Comparison of ENCODE assay signal across 9 mouse cellular contexts in the genomic region with DNA sequence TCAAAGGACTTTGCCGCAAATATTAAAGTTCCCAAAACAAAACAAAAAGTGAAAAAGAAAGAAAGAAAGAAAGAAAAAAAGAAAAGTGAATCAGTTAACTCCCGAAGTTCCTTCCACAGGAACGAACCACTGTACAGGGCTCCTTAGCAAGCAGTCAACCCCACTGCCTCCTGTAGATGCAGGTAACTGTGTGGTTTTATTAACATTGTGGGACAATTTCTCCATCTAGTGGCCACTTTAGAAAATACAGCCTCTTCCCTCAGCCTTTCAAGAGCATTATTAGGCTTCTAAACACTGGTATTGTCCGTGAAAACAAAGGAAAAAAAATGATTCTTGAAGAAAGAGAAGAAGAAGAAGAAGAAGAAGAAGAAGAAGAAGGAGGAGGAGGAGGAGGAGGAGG.
DNase-seq lines count a peak whose midpoint lies in the region; ATAC-seq and TF ChIP-seq lines count a peak whose summit lies in the region.
"Had no signal": no experiment of that assay in that cellular context is flagged by ENCODE, and none has a peak within 500 bp of the region (broad histone marks: within the 10 kb centered on the region; RNA-seq: fewer than 3 reads in every experiment).

No protein-coding gene starts in this region.

- H3K4me2 ChIP-seq in intestine, postnatal 0 days (replicated peaks; ENCODE audit: low read depth): no peak overlapping the region
- no peak overlapping the region for H3K4me2 ChIP-seq in intestine, embryonic 15.5 days (replicated peaks)
- H3K4me2 ChIP-seq in forebrain, embryonic 15.5 days (replicated peaks): no peak overlapping the region
- H3K4me2 ChIP-seq: stomach, embryonic 15.5 days had no signal

- H3K9ac ChIP-seq in intestine, postnatal 0 days (ENCODE audit: low read depth, low read length): no peak overlapping the region
- no peak overlapping the region for H3K9ac ChIP-seq in intestine, embryonic 15.5 days
- no peak overlapping the region for H3K9ac ChIP-seq in forebrain, embryonic 15.5 days (replicated peaks)
- H3K9ac ChIP-seq: stomach, embryonic 15.5 days had no signal

- WGBS in intestine, postnatal 0 days: 38% methylated on average over 4 of the region's 4 CpGs
- WGBS in intestine, embryonic 15.5 days: 42% methylated on average over 4 of the region's 4 CpGs
- 40% methylated on average over 4 of the region's 4 CpGs for WGBS in forebrain, embryonic 15.5 days

- H3K4me3 ChIP-seq in intestine, postnatal 0 days (ENCODE audit: low read depth, low read length): no peak overlapping the region
- H3K4me3 ChIP-seq in intestine, embryonic 15.5 days (replicated peaks): no peak overlapping the region
- no peak overlapping the region for H3K4me3 ChIP-seq in forebrain, embryonic 15.5 days
- H3K4me3 ChIP-seq: stomach, embryonic 15.5 days had no signal

- H3K4me1 ChIP-seq in intestine, postnatal 0 days (replicated peaks; ENCODE audit: control insufficient read depth, insufficient read depth, low read length): no peaks in the 10 kb centered on the region
- no peaks in the 10 kb centered on the region for H3K4me1 ChIP-seq in intestine, embryonic 15.5 days (replicated peaks)
- H3K4me1 ChIP-seq in forebrain, embryonic 15.5 days: no peaks in the 10 kb centered on the region
- H3K4me1 ChIP-seq: stomach, embryonic 15.5 days had no signal

- peak; percentile 76 for TF ChIP-seq CTCF in intestine, postnatal 0 days (IDR thresholded peaks at IDR 0.05; ENCODE audit: low read depth)

- H3K27me3 ChIP-seq in intestine, postnatal 0 days (replicated peaks; ENCODE audit: control insufficient read depth, insufficient read depth, low read length): no peaks in the 10 kb centered on the region
- H3K27me3 ChIP-seq in intestine, embryonic 15.5 days (replicated peaks): no peaks in the 10 kb centered on the region
- no peaks in the 10 kb centered on the region; the same call in 1 of the 2 replicates for H3K27me3 ChIP-seq in forebrain, embryonic 15.5 days
- H3K27me3 ChIP-seq: stomach, embryonic 15.5 days had no signal

- no peak for ATAC-seq in intestine, postnatal 0 days
- ATAC-seq in intestine, embryonic 15.5 days: no peak
- peak; percentile 85 for ATAC-seq in forebrain, embryonic 15.5 days (replicated peaks)

- DNase-seq in CD4-positive helper T cell, adult 2 months (ENCODE audit: low read depth, low spot score): peak; percentile 14
- peak; percentile 77 for DNase-seq in R1 (ENCODE audit: low read depth, low spot score)
- DNase-seq in mesoderm, embryonic 11.5 days (ENCODE audit: low read depth, low spot score): peak; percentile 66
- DNase-seq in right cerebral cortex, postnatal 14 days: no peak
- DNase-seq in thymus, adult 18-20 months: no peak

- no peaks in the 10 kb centered on the region for H3K36me3 ChIP-seq in intestine, postnatal 0 days (ENCODE audit: control insufficient read depth, insufficient read depth)
- no peaks in the 10 kb centered on the region for H3K36me3 ChIP-seq in intestine, embryonic 15.5 days
- H3K36me3 ChIP-seq in forebrain, embryonic 15.5 days: no peaks in the 10 kb centered on the region
- H3K36me3 ChIP-seq: stomach, embryonic 15.5 days had no signal

- H3K27ac ChIP-seq in intestine, postnatal 0 days (ENCODE audit: low read depth, low read length): no peak overlapping the region
- H3K27ac ChIP-seq in intestine, embryonic 15.5 days: no peak overlapping the region
- H3K27ac ChIP-seq in forebrain, embryonic 15.5 days (replicated peaks): no peak overlapping the region
- H3K27ac ChIP-seq: stomach, embryonic 15.5 days had no signal

- H3K9me3 ChIP-seq in intestine, postnatal 0 days (ENCODE audit: control insufficient read depth): no peaks in the 10 kb centered on the region
- no peaks in the 10 kb centered on the region for H3K9me3 ChIP-seq in intestine, embryonic 15.5 days
- H3K9me3 ChIP-seq in forebrain, embryonic 15.5 days: no peaks in the 10 kb centered on the region
- H3K9me3 ChIP-seq: stomach, embryonic 15.5 days had no signal

Comparison
In these comparisons a context has a peak if more than half of its experiments do, and no peak if none do; other contexts are left out.
1. DNase-seq: peak in CD4-positive helper T cell, adult 2 months (single experiment), R1 (single experiment) and mesoderm, embryonic 11.5 days (single experiment); none in right cerebral cortex, postnatal 14 days (single experiment) and thymus, adult 18-20 months (0 of 2).